Mouse (Mus musculus) gastrocnemius, adult 8-10 months (tissue): ENCODE data around the gene Bco2. TPM values are rescaled to one million over a fixed set of nuclear protein-coding genes. Genes with fewer than 3 reads are reported as not detected.

ENCODE experiments used
- total RNA-seq, 4 experiments: library from RNA; stranded (reverse); gene quantifications; 2 replicates each; pipeline ENCODE4 v1.2.4; 2022

Gene Bco2
- total RNA-seq, 4 experiments from 2014 or later = 0.13 to 0.47 (median 0.44) TPM

Other genes starting within 250 kb of the Bco2 start
- gene Rpl10-ps3, start 210.2 kb downstream of the Bco2 start, total RNA-seq = 100 to 1,000 TPM; 487 to 681 (median 590) TPM
- gene Plet1, start 60.7 kb downstream of the Bco2 start, total RNA-seq = under 1 TPM in 2 of 4 experiments, not detected in 2; 0.19 to 0.27 TPM
- gene Pts, start 26.5 kb downstream of the Bco2 start, total RNA-seq = 10 to 100 TPM; 10.1 to 13.7 (median 11.7) TPM
- gene Il18, start 354 bp downstream of the Bco2 start, total RNA-seq = 1 to 10 TPM in 3 of 4 experiments, under 1 TPM in 1; 0.63 to 2.0 (median 1.6) TPM
- gene Tex12, start 6.1 kb upstream of the Bco2 start, total RNA-seq = not detected
- 100 to 1,000 TPM; 290 to 337 (median 311) TPM for gene Sdhd, start 48.6 kb upstream of the Bco2 start, total RNA-seq
- gene Timm8b, start 48.7 kb upstream of the Bco2 start, total RNA-seq = 100 to 1,000 TPM; 197 to 232 (median 214) TPM
- gene Pih1d2, start 62.1 kb upstream of the Bco2 start, total RNA-seq = under 1 TPM in 2 of 4 experiments, not detected in 2; 0.27 to 0.80 TPM
- gene Nkapd1, start 62.3 kb upstream of the Bco2 start, total RNA-seq = 10 to 100 TPM; 10.2 to 12.4 (median 11.1) TPM
- 100 to 1,000 TPM; 159 to 224 (median 179) TPM for gene Dlat, start 104.6 kb upstream of the Bco2 start, total RNA-seq
- 1 to 10 TPM; 2.0 to 2.5 (median 2.1) TPM for gene Dixdc1, start 184.3 kb upstream of the Bco2 start, total RNA-seq
- gene 2310030G06Rik, start 191.4 kb upstream of the Bco2 start, total RNA-seq = 1 to 10 TPM; 2.9 to 5.9 (median 4.8) TPM
- gene Cryab, start 196.1 kb upstream of the Bco2 start, total RNA-seq = 1,000 to 10,000 TPM; 1,194 to 1,381 (median 1,261) TPM
- gene Hspb2, start 197.2 kb upstream of the Bco2 start, total RNA-seq = 100 to 1,000 TPM; 118 to 146 (median 133) TPM
- gene Fdxacb1, start 213.1 kb upstream of the Bco2 start, total RNA-seq = 1 to 10 TPM; 2.7 to 6.1 (median 3.4) TPM
- gene Alg9, start 219.8 kb upstream of the Bco2 start, total RNA-seq = 10 to 100 TPM in 1 of 4 experiments, 1 to 10 TPM in 3; 8.0 to 11.0 (median 9.3) TPM
- gene 1110032A03Rik, start 220.3 kb upstream of the Bco2 start, total RNA-seq = 10 to 100 TPM; 12.1 to 15.4 (median 13.8) TPM